Mouse (Mus musculus) embryonic fibroblast, embryonic 13.5 days (primary cell): ENCODE results near the gene Sfswap.

ENCODE experiments used
- CTCF ChIP-seq: IDR thresholded peaks from 2 replicates; pipeline ENCODE4 v1.5.1; 2011; ENCODE audit warnings: mild to moderate bottlenecking, control low read depth, low read length, moderate library complexity, borderline replicate concordance; ENCODE audit not compliant: insufficient read depth
- POLR2A ChIP-seq: IDR thresholded peaks from 2 replicates; pipeline ENCODE4 v1.6.1; 2011; ENCODE audit warnings: low read depth, mild to moderate bottlenecking, control low read depth, low read length, moderate library complexity

GRCm38 (mm10) chr5:129456579-129457140 lies 44.4 kb upstream of the Sfswap start:
- TF ChIP-seq POLR2A (no peak), CTCF (0 out of 2 replicates have a peak, but pooled peaks have one; percentile 2)
